26 mouse cellular contexts compared by ENCODE assay signal in the genomic region with DNA sequence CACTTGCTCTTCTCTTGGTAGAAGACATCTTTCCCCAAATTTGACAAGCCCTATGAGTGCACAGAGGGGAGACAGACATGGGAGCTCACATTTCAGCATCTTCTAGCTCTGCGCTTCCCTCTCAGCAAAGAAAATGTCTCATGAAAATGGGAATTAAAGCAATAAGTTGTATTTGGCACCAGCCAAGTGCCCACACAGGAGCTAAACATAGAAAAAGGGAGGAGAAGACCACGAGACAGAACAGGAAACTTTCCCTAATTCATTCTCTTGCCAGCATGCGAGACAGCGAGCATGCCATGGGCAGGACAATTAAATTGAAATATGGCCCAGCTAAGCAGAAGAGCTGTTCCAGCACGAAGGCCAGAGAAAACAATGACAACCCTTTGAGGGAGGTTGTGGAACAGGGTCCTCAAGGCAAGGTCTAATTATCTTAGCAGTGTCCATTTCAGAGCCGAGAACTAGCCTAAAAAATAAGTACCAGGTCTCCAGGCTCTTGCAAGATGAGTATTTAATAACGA.
DNase-seq lines count a peak whose midpoint lies in the region; ATAC-seq and TF ChIP-seq lines count a peak whose summit lies in the region.
"Had no signal": no experiment of that assay in that cellular context is flagged by ENCODE, and none has a peak within 500 bp of the region (broad histone marks: within the 10 kb centered on the region; RNA-seq: fewer than 3 reads in every experiment).

No protein-coding gene starts in this region.

- no peak for TF ChIP-seq CTCF in kidney, postnatal 0 days (IDR thresholded peaks at IDR 0.05; ENCODE audit: low read depth)

- WGBS in kidney, postnatal 0 days = 21% methylated on average over 7 of the region's 7 CpGs
- 83% methylated on average over 7 of the region's 7 CpGs for WGBS in midbrain, embryonic 10.5 days
- 75% methylated on average over 7 of the region's 7 CpGs for WGBS in midbrain, embryonic 16.5 days

- ATAC-seq in frontal cortex, adult (ENCODE audit: low TSS enrichment) = peak; percentile 56
- no peak for ATAC-seq in kidney, postnatal 0 days (replicated peaks; ENCODE audit: low FRiP score, low read depth)
- ATAC-seq in midbrain, embryonic 16.5 days = no peak
- ATAC-seq: forebrain, embryonic 15.5 days; hindbrain, embryonic 16.5 days; intestine, embryonic 16.5 days had no signal

- no peak overlapping the region for H3K27ac ChIP-seq in kidney, postnatal 0 days
- H3K27ac ChIP-seq in midbrain, embryonic 10.5 days (replicated peaks) = peak overlapping the region; percentile 33; the same call in 1 of the 2 replicates
- no peak overlapping the region for H3K27ac ChIP-seq in midbrain, embryonic 16.5 days (ENCODE audit: low read length)
- H3K27ac ChIP-seq: embryonic facial prominence, embryonic 10.5 days; forebrain, embryonic 15.5 days; heart, adult 2 months; heart, embryonic 15.5 days; limb, embryonic 15.5 days; liver, embryonic 14.5 days; neural tube, embryonic 13.5 days; stomach, embryonic 15.5 days had no signal

- H3K9me3 ChIP-seq in kidney, postnatal 0 days (replicated peaks; ENCODE audit: low read length) = no peaks in the 10 kb centered on the region
- no peaks in the 10 kb centered on the region for H3K9me3 ChIP-seq in midbrain, embryonic 10.5 days (replicated peaks)
- no peaks in the 10 kb centered on the region for H3K9me3 ChIP-seq in midbrain, embryonic 16.5 days (replicated peaks; ENCODE audit: control insufficient read depth, low read length, poor library complexity, severe bottlenecking)
- H3K9me3 ChIP-seq: embryonic facial prominence, embryonic 10.5 days; forebrain, embryonic 15.5 days; heart, embryonic 15.5 days; limb, embryonic 15.5 days; neural tube, embryonic 13.5 days; stomach, embryonic 15.5 days had no signal

- H3K4me2 ChIP-seq in kidney, postnatal 0 days (ENCODE audit: low read length) = no peak overlapping the region
- H3K4me2 ChIP-seq in midbrain, embryonic 16.5 days (ENCODE audit: low read length) = no peak overlapping the region
- H3K4me2 ChIP-seq: forebrain, embryonic 15.5 days; heart, embryonic 15.5 days; limb, embryonic 15.5 days; lung, embryonic 14.5 days; neural tube, embryonic 13.5 days; stomach, embryonic 15.5 days had no signal

- no peaks in the 10 kb centered on the region for H3K27me3 ChIP-seq in kidney, postnatal 0 days (ENCODE audit: insufficient read depth, low read length)
- peaks cover 40% of the 10 kb centered on the region for H3K27me3 ChIP-seq in midbrain, embryonic 10.5 days (ENCODE audit: low read depth, poor library complexity, severe bottlenecking)
- no peaks in the 10 kb centered on the region for H3K27me3 ChIP-seq in midbrain, embryonic 16.5 days (ENCODE audit: control insufficient read depth, insufficient read depth, low read depth, low read length)
- H3K27me3 ChIP-seq: forebrain, embryonic 15.5 days; heart, embryonic 15.5 days; limb, embryonic 15.5 days; neural tube, embryonic 13.5 days; stomach, embryonic 15.5 days had no signal

- H3K36me3 ChIP-seq in kidney, postnatal 0 days (ENCODE audit: insufficient read depth, low read length) = no peaks in the 10 kb centered on the region
- H3K36me3 ChIP-seq in midbrain, embryonic 10.5 days = no peaks in the 10 kb centered on the region
- H3K36me3 ChIP-seq in midbrain, embryonic 16.5 days (ENCODE audit: control insufficient read depth, insufficient read depth, low read length) = no peaks in the 10 kb centered on the region
- H3K36me3 ChIP-seq: embryonic facial prominence, embryonic 10.5 days; forebrain, embryonic 15.5 days; heart, embryonic 15.5 days; limb, embryonic 15.5 days; neural tube, embryonic 13.5 days; stomach, embryonic 15.5 days had no signal

- DNase-seq in frontal cortex, postnatal 14 days (ENCODE audit: low spot score in 2 of 2) = no peak
- DNase-seq in kidney, postnatal 0 days (ENCODE audit: low spot score) = peak; percentile 56
- no peak for DNase-seq in kidney, adult 18-20 months
- DNase-seq in midbrain, embryonic 10.5 days (ENCODE audit: low spot score) = no peak
- peak; percentile 13 for DNase-seq in mesoderm, embryonic 11.5 days (ENCODE audit: low read depth, low spot score)
- DNase-seq in heart, adult 9 months (ENCODE audit: low spot score in 2 of 2) = no peak
- DNase-seq: cerebellum, adult 8-10 months; cerebellum, postnatal 36 days; gastrocnemius, postnatal 36 days; heart, adult 2 months; heart, postnatal 4 days; left cerebral cortex, postnatal 4 days; lung, embryonic 14.5 days; midbrain, embryonic 14.5 days; thymus, postnatal 25 days had no signal

- no peak overlapping the region for H3K4me3 ChIP-seq in kidney, postnatal 0 days (replicated peaks; ENCODE audit: low read depth, low read length)
- H3K4me3 ChIP-seq in midbrain, embryonic 10.5 days = no peak overlapping the region
- no peak overlapping the region for H3K4me3 ChIP-seq in midbrain, embryonic 16.5 days (ENCODE audit: low read depth, low read length)
- H3K4me3 ChIP-seq: embryonic facial prominence, embryonic 10.5 days; forebrain, embryonic 15.5 days; heart, adult 2 months; heart, embryonic 15.5 days; limb, embryonic 15.5 days; neural tube, embryonic 13.5 days; stomach, embryonic 15.5 days had no signal

- H3K9ac ChIP-seq in kidney, postnatal 0 days (ENCODE audit: low read depth, low read length) = no peak overlapping the region
- H3K9ac ChIP-seq in midbrain, embryonic 16.5 days (ENCODE audit: low read depth, low read length) = no peak overlapping the region
- H3K9ac ChIP-seq: forebrain, embryonic 15.5 days; heart, embryonic 15.5 days; limb, embryonic 15.5 days; liver, embryonic 14.5 days; lung, embryonic 14.5 days; neural tube, embryonic 13.5 days; stomach, embryonic 15.5 days had no signal

- no peaks in the 10 kb centered on the region for H3K4me1 ChIP-seq in kidney, postnatal 0 days (replicated peaks; ENCODE audit: insufficient read depth, low read length)
- peaks cover 37% of the 10 kb centered on the region for H3K4me1 ChIP-seq in midbrain, embryonic 10.5 days
- no peaks in the 10 kb centered on the region for H3K4me1 ChIP-seq in midbrain, embryonic 16.5 days (ENCODE audit: control insufficient read depth, insufficient read depth, low read length)
- H3K4me1 ChIP-seq: embryonic facial prominence, embryonic 10.5 days; forebrain, embryonic 15.5 days; heart, embryonic 15.5 days; limb, embryonic 15.5 days; stomach, embryonic 15.5 days had no signal

Comparison
In these comparisons a context has a peak if more than half of its experiments do, and no peak if none do; other contexts are left out.
1. DNase-seq: peak in kidney, postnatal 0 days (single experiment) and mesoderm, embryonic 11.5 days (single experiment); none in frontal cortex, postnatal 14 days (0 of 2), kidney, adult 18-20 months (single experiment), midbrain, embryonic 10.5 days (single experiment) and heart, adult 9 months (0 of 2).